Mouse (Mus musculus) telencephalon, adult 2 months (tissue): ENCODE results near the gene AU040320.

Experiments
- DNase-seq: peaks from one replicate; pipeline ENCODE4 v3.0.0-alpha.2; 2011; ENCODE audit warnings: low read depth, low spot score

AU040320 gene

DNA sequence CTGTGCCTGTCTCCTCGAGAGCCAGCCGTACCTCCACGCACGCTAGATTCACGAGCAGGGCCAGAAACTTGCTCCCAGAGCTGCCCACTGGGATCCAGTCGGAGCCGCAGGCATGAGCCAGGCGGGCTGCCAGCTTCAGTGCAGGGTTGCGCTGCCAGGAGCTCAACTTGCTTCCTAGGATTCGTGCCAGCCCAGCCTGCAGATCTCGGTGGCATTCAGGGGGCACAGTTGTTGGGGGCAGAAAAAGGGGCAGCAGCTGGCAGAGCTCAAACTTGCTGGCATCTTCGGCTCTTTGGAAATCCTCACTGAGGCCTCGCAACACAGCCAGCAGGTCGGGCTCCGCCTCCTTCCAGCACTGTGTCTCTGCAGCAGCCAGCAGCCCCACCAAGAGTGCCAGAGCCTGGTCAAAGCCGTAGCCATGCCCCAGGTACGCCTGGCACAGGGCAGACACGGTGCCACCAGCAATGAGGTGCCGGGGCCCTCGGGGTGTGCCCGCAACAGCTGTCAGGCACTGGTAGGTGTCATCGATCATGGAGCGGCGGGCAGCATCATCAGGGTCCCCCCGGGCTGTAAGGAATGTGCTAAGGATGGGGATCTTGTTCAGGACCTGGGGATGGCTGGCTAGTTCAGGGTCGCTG lies 3.2 kb upstream of the AU040320 start:
- no peak for DNase-seq

DNA sequence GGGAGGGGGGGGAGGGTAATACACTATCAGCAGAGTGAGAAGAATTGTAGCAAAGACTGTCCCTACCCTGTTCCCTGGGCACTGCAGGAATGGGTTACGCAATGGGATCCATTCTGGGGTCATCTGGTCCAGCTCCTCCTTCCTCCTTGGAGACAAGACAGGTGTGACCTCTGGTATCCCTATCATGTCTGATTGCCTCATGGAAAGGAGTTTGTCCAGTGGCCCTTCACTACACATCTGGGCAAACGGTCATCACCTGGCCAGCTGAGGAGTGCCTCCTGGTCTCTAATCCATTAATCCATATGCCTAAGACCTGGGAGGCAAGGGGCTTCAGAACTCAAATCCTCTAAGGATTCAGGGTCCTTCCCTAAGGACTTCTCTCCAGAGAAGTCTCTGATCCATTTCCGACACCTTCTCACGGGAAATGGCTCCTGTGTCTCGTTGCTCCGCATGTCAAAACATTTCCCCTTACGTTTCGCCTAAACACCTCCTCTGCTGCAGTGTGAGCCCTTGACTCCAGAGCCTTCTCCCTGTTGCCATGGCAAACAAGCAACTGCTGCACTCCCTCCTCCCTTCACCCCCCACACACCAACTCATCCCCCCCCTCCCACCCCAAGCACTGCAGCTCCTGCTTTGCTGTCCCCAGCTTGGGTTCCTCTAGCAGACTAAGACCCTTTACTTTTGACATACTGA lies 2.3 kb upstream of the AU040320 start:
- DNase-seq = no peak

DNA sequence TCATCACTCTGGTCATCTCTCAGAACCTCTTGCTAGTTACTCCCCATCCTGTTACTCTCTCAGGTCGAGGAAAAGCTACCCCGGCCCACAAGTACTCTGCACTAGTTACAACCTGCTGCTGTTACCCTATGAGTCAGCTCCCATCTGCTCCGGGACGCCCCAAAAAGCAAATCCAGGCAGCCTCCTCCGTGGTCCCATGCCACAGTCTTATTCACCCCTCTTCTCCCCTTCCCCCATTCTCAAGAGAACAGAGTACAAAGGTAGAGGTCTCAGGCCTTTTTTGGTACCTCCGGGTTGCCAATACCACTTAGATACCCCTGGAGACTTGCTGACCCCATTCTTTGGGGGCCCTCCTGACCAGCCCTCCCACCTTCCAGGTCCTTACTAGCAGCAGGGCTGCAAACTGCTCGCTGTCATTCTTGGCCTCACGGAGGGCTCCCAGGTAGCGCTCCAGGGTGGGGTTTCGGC lies 1.8 kb upstream of the AU040320 start:
- no peak for DNase-seq

DNA sequence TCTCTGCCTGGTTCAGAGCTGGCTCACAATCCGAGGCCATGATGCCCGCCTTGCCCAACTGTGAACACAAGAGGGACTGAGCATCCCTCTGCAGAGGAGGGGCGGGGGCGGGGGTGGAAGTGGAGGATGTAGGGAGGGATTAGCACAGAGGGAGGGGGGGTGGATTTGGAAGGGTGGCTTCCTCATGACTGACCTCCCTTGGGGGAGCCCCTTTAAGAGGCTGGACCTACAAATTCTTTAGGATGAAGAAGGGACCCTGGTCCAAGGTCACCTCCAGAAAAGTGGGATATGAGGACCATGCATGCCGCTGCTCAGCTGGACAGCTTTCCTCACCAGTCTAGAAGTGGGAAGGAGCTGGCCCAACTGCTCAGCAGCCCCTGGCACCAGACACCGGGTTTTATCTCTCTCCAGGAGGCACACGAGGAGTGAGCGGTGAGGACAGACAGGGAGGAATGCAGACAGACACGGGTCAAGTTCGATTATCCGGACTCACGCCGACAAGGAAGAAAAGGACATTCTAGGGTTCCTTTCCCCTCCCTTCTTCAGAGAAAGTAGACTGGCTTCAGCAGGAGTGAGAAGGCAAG lies 1.2 kb upstream of the AU040320 start:
- DNase-seq = no peak

DNA sequence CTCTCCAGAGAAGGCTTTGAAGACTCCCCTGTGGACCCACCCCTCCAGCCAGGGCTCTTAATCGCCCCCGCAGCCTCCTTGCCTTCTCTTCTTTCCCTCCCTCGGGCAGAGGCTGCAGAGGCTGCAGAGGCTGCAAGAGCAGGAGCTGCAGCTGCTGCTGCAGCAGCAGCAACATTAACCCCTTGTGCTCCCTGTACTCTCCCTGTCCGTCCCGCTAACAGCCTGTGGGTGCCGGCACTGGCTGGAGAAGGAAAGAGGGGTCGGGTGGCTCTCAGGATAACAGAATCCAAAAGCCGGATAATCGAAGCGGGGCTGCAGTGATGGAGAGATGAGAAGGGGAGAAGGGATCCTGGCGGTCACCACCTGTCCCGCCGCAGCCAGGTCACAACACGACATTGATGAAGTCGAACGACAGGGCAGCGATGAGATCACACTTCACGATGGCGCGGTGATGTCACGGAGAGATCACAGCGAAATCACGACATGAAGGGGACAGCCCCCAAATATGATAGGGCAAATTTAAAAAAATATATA lies 669 bp upstream of the AU040320 start:
- no peak for DNase-seq

DNA sequence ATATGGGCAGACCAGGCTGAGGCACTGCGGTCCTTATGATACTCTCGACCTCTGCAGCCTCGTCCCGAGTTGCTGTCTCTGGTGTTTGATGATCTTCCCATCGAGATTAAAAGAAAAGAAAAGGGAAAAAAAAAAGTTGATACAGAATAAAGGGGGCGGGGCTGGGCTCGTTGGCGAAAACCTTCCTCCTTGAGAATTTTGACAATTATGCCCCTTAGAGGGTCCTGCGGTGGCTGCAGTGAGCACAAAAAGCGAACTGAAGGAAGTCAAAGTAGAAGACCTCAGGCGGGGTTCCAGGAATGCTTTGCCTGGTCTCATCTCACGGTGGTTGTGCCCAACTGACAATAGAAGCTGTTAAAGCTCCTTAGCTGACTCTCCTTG lies 877 bp downstream of the AU040320 start:
- no peak for DNase-seq

DNA sequence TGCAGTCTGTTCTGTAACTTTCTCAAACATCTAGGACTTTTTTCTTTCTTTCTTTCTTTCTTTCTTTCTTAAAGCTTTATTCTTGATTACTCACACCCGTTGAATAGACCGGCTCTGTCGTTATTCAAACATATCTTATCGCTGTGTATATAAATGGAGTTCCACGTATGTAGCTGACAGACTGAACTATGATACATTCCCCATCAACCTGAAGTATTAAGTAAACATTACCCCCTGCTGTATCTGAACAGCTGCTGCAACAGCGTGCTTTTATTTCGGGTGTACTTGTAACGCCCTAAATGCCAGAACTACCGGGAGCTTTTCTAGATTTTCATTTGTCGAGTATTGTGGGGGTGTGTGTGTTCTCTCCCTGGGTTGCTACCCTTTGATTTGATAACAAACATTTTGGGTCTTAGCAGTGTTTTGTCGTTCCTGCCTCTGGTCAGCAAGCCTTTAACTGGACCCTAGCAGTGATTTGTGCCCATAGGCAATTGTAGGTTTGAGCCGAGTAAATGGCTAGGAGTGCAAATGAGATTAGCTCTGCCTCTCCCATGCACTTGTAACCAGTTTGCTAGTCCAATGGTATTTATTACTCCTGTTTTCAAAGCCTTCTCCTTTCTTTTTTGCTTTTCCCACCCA lies 1.5 kb downstream of the AU040320 start:
- DNase-seq = no peak

DNA sequence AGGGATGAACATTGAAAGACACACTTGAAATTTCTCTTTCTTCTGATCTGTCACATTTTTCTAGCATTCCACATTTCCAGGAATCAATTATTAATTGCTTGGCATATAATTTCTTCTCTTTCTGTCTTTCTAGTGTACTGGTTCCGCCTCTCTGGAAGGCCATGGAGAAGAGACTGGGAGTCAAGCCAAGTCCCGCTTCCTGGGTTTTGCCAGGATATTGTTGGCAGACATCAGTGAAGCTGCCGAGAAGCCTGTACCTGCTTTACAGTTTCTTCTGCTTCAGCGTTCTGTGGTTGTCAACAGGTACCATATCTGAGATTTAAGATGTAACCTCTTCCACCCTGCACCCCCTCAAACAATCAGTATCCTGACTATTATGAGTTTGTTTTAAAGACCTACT lies 3.4 kb downstream of the AU040320 start:
- no peak for DNase-seq

DNA sequence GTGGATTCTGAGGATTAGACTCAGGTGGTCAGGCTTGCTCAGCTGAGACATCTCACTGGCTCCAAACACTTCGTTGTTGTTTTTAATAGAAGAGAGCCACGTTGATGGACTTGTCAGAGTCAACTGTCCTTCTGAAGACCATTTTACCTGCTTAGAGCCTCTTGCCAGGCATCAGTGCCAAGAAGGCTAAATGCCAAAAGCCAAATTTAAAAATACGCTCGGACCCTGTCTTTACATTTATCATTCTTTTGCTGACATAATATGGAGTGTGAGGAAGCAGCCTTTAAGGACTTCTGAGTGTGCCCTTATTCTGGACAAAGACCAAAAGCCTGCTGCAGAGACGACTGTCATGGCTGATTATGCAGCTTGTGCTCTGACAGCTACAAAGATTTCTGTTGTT lies 5.0 kb downstream of the AU040320 start:
- DNase-seq = no peak

DNA sequence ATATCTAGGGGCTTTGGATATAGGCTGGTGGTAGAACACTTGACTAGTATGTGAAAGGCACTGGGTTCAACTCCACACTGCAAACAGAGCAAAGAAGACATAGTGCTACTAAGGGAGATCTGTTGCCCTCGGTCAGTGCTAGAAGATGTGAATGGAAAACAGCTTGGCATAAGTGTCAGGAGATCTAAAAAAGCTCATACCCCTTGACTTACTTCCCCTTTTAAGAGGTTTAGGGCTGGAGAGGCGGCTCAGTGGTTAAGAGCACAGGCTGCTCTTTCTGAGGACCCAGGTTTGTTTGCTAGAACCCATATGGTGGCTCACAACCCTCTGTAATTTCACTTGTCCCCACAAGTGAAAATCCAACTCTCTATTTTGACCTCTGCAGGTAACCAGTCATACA lies 6.1 kb downstream of the AU040320 start:
- no peak for DNase-seq

DNA sequence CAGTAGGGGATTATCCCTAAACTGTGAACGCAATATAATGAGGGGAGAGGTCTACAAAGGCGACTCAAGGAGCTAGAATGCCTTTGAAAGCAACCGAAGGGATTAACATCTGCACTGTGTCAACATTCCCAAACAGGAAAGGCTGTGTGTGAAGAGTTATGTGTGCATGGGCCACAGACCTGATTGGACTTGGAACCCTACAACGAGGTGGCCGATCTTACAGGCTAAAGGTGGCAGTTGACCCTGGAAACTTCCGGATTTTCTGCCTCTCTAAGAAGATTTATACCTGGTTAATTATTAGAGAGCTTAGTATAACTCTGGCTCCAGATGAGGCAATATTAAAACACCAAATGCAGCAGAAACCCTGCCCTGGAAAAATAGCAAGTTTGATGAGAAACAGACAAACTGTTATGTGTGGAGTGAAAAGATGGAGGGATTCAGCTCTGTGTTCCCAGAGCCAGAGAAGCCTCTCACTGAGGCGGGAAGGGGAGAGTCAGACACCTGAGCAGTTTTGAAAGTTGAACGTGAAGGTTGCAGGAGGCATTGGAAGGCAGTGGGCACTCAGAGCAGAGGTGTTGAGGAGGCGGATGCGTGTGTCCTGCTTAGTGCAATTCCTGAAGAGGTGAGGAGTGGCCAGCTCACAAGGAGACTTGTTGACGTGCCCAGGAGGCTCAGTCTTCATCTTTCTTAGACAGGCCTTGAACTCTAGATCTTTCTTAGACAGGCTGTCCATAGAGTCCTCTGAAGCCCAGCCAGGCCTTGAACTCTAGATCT lies 9.4 kb downstream of the AU040320 start:
- DNase-seq = no peak

DNA sequence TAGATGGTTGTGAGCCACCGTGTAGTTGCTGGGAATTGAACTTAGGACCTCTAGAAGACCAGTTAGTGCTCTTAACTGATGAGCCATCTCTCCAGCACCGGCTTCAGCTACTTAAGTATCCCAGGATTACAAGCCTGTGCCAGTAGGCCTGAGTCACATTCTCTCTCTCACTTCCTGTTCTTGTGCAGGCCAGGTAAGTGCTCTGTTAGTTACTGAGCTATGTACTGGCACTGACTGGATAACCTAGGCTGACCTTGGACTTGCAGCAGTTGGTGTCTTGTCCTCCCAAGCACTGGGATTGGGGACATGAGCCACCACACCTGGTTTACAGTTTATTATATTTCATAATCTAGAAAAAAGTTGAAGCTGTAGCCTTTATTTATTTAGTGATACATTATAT lies 10.1 kb downstream of the AU040320 start:
- no peak for DNase-seq

DNA sequence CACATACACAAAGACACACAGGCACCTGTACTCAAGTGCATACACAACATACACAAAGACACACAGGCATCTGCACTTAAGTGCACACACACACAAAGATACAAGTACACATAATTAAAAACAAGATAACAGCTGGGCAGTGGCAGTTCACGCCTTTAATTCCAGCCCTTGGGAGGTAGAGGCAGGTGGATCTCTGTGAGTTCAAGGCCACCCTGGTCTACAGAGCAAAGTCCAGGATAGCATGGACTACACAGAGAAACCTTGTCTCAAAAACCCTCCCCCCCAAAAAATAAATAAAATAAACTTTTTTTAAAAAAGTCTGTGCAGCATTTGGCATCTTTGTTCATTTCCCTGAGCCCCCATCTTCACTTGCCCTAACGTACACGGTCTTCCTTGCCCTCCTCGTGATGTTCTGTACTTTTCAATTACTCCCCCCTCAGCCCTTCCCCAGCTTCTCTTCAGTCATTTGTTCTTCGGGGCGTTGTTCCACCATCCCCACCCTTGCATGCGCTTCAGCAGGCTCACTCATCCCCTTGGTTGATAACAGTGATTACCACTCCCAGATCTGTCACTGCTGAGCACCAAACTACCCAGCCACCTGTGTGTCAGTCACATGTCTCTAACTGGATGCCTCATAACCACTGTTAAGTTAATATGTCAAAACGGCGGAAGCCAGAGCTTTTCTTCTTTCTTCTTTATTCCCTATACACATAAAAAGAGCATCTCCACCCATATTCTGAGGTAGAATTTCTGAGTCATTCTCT lies 16.6 kb downstream of the AU040320 start:
- no peak for DNase-seq

DNA sequence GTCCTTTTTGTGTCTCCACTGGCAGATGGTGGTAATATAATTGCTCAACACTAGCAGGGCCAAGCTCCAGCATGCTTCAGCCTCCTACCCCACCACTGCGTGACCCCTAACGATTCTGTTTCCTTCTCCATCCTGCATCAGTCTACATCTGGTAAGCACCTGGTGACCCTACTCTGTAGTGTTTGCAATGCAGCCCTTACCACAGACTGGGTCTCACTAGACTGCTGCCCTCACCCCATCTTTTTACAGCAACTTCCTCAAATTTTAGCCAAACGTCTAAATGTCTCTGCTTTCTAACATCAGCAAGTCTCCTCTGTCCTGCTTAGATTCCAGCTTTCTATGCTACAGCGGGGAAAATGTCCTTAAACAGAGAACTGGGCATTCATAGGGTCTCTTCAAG lies 17.5 kb downstream of the AU040320 start:
- DNase-seq = no peak

DNA sequence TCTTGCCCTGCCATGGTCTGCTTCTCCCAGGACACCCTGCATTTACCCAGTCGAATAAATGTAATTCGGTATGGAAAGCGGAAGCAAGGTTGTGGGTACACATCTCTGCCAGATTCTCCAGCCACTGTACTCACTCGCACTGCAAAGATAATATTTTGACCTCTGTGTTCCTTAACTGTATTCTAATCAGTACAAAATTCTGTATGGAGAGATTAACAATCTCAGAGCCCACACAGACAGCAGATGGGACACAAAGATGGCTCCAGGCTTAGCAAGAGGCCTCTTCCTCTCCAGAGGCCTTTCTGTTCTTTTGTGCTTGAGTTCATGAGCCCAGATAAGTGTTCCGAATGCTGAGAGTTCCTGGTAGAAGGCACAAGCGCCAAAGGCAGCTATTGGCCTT lies 20.5 kb downstream of the AU040320 start:
- DNase-seq = no peak

DNA sequence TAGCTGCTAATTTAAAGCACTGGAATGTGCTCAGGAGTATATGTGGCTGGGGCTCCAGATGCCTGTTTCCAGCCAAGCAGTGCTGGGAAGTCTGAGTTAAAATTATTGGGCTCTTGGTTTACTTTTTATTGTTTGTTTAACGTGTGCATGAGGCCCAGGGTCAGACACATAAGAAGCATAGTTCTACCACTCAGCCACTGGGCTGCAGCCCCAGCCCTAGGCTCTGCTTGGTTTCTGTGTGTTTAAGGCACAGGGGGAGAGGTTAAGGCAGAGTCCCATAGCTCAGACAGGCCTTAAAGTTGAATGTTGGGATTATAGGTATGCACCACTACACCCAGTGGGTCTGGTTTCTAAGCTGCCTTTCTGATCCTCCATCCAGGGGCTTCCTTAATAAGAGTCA lies 21.8 kb downstream of the AU040320 start:
- no peak for DNase-seq

DNA sequence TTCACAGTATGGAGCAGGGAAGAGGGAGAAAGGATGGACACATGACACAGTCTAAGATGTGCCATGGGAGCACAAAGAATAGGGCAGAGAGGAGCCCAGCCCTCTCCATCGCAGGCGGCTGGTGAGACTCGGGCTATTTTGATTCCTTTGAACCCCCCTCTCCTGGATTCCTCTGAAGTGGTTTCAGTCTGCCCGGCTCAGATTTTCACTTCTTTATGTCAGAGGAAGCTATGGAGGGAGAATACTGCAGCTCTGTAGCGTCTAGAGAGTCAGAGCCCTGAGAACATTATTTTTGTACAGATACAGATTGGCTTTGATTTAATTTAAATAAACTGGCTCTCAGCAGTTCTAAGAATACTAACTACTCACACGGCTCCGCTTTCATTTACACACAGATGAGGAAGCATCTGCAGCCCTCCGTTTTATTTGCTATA lies 25.8 kb downstream of the AU040320 start:
- no peak for DNase-seq

DNA sequence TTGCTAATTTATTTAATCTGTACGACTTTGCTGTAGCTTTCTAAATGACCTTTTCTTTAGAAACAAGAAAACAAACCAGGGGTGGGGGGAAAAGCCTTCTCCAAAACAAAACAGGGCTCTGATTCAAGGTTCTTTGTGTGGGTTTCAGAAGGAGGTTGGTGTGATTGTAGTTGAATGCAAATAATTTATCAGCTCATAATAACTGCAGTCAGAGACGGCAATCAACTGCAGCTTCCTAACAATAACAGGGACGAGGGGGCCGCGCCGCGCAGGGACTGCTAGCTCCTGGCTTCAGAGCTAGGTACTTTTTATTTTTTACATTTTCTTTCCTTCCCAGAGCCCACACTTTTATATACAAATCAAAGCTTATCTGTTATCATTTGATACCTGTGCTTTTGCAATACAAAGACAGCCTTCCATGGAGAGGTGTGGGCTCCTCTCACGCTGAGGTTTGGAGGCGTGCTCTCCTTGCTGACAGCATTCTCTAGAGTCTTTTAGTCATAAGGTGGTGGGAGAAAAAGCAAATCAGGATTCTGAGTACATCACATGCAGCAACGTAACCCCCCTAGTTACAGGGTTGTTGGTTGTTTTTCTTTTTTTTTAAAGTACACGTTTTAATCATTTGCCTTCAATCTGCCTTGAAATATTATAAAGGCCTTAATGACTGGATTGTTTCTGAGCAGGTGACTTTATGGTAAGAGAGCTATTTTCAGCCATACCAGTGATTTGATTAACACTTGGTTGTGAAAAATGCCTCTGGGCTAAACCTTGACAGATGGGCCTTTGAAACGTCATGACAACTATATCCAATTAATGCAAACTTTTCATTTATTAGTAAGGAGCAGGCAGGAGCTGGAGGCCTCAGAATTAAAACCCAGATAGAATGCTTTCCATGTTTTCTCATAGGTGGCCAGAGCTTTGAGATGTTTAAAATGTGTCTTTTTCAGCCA lies 26.8 kb downstream of the AU040320 start:
- no peak for DNase-seq

DNA sequence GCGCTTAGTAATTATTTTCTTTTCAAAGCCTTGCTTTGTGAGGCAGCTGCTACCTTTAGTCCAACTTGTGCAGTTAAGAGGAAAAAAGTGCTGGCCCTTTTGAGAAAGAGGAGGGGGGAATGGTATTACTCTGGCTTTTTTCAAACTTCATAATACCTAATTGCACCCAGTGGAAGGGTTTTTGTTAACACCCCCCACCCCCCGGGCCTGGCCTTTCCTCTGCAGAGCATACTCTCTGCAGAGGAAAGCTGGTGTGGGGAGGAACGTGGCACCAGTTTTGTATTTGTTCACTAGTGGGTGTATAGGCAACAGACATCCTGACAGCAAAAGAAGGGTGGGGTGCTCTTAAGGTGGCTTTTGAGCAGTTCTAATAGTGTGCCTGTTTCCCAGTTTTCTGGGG lies 28.5 kb downstream of the AU040320 start:
- no peak for DNase-seq

DNA sequence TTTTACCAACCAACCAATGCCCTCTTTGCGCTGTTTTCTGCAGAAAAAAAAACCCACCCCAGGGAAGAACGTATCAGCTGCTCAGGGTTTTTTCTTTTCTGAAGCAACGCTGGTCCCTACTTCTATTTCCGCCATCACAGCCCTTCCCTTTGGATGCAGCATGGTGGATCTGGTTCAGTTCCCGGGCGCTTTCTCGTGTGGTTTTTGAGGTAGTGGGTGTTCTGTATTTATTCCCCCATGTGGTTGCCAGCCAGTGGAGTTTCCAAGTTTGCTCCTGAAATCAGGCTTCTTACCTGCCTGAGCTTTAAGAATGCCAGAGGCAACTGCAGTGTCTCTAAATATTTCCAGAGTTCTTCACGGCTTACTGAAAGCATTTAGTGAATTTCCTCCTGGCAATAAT lies 29.2 kb downstream of the AU040320 start:
- DNase-seq = no peak
